Mouse (Mus musculus) common myeloid progenitor, adult 5-6 weeks (primary cell): ENCODE measurements around the gene Ptgfr. TPM values are rescaled to one million over a fixed set of nuclear protein-coding genes. Genes with fewer than 3 reads are reported as not detected.

Experiments
- ATAC-seq: replicated peaks from 2 replicates; pipeline ENCODE4 v1.8.0; 2016; ENCODE audit warnings: low read depth, mild to moderate bottlenecking, moderate TSS enrichment, inconsistent platforms; ENCODE audit not compliant: poor library complexity, severe bottlenecking
- total RNA-seq: library from RNA; stranded (forward); fragments of 200-1000, 187-1606 nt; gene quantifications from 2 replicates; pipeline ENCODE4 v1.2.3, GENCODE M21; 2017

Ptgfr gene
- total RNA-seq, 1 experiment from 2014 or later: 0.14 TPM

DNA sequence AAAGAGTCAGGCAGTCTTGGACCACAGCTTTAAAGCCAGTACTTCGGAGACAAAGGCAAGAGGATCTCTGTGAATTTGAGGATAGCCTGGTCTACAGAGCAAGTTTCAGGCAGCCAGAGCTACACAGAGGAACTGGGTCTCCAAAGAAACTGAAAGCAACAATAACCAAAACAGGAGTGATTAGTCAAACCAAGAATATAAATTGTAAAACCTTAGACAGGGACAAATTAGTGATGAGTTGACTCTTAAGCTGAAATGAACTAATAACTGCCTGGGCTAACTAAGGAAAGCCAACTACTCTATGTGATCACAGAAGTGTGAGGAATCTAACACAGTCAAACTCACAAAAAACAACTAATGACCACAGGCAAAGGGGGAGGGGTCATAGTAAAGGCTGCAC is 88.9 kb downstream of the Ptgfr start:
- ATAC-seq: no peak

Other genes starting within 250 kb of the Ptgfr start
- 2.1 and 5.0 TPM in 2 replicates for gene Ifi44, start 87.7 kb downstream of the Ptgfr start, total RNA-seq
- gene Ifi44l, start 74.7 kb downstream of the Ptgfr start, total RNA-seq: not detected in 2 replicates